Mouse (Mus musculus): ENCODE measurements at regions not wholly inside any gene's neighbourhood (a gene's known extent, or its start where the extent isn't known, plus 50 kb on each side); places are given as distances from the start of the nearest gene placed in this dataset.

GRCm38 (mm10) chr4:9034280-9034679 is 795.4 kb upstream of the Car8 start:
- DNase-seq (ENCODE audit: low read depth, low spot score), result no peak

- no peak for DNase-seq (ENCODE audit: low read depth, low spot score)
These were observed 794.3 kb upstream of the Car8 start for GRCm38 (mm10) chr4:9033106-9033642.

GRCm38 (mm10) chr4:9031634-9032033 is 792.8 kb upstream of the Car8 start:
- no peak for DNase-seq (ENCODE audit: low read depth, low spot score)

- DNase-seq (ENCODE audit: low read depth, low spot score), result no peak
These were observed 790.1 kb upstream of the Car8 start for GRCm38 (mm10) chr4:9028946-9029345.

- no peak for DNase-seq (ENCODE audit: low read depth, low spot score)
These were observed 789.6 kb upstream of the Car8 start for GRCm38 (mm10) chr4:9028475-9028874.

- peak; percentile 62 for DNase-seq (ENCODE audit: low read depth, low spot score)
These were observed 789.1 kb upstream of the Car8 start for GRCm38 (mm10) chr4:9027798-9028404.

GRCm38 (mm10) chr4:9027383-9027782 is 788.5 kb upstream of the Car8 start:
- DNase-seq (ENCODE audit: low read depth, low spot score), result no peak

- no peak for DNase-seq (ENCODE audit: low read depth, low spot score)
These were observed 788.0 kb upstream of the Car8 start for GRCm38 (mm10) chr4:9026841-9027240.

GRCm38 (mm10) chr4:9025821-9026470 is 787.1 kb upstream of the Car8 start:
- no peak for DNase-seq (ENCODE audit: low read depth, low spot score)

- DNase-seq (ENCODE audit: low read depth, low spot score), result peak; percentile 39
These were observed 785.5 kb upstream of the Car8 start for GRCm38 (mm10) chr4:9024216-9024925.

GRCm38 (mm10) chr4:9019241-9020110 is 780.6 kb upstream of the Car8 start:
- DNase-seq (ENCODE audit: low read depth, low spot score), result no peak

GRCm38 (mm10) chr4:9018236-9018635 is 779.4 kb upstream of the Car8 start:
- DNase-seq (ENCODE audit: low read depth, low spot score), result no peak

- DNase-seq (ENCODE audit: low read depth, low spot score), result no peak
These were observed 777.7 kb upstream of the Car8 start for GRCm38 (mm10) chr4:9016504-9017040.

GRCm38 (mm10) chr4:9015528-9016503 is 777.0 kb upstream of the Car8 start:
- DNase-seq (ENCODE audit: low read depth, low spot score), result peak; percentile 24

GRCm38 (mm10) chr4:9014986-9015385 is 776.1 kb upstream of the Car8 start:
- DNase-seq (ENCODE audit: low read depth, low spot score), result no peak

GRCm38 (mm10) chr4:9012787-9013186 is 773.9 kb upstream of the Car8 start:
- no peak for DNase-seq (ENCODE audit: low read depth, low spot score)

- DNase-seq (ENCODE audit: low read depth, low spot score), result no peak
These were observed 773.1 kb upstream of the Car8 start for GRCm38 (mm10) chr4:9011952-9012351.

GRCm38 (mm10) chr4:9011129-9011518 is 772.3 kb upstream of the Car8 start:
- no peak for DNase-seq (ENCODE audit: low read depth, low spot score)

GRCm38 (mm10) chr4:9010381-9011128 is 771.7 kb upstream of the Car8 start:
- DNase-seq (ENCODE audit: low read depth, low spot score), result no peak
